Mouse (Mus musculus): ENCODE measurements around the gene Wbp1l.

DNA sequence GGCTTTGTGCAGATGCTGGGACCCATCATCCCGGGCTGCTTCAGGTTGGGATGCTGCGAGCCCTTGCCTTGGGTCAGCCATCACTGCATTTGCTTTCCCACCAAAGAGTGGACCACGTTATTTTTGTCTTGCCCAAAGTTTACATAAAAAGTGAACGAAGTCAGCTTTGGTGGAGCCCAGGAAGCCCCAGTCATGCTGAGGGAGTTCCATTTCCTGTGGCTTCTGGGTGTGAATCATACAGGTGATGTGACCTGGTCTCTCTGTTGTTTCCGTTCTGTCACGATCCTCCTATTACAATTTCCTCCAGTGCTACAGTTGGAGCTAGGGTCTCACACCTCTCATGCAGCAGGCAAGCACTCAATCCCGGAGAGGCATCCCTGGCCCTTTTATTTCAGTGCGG lies 18.5 kb downstream of the Wbp1l start:
- TF ChIP-seq POLR2A (IDR thresholded peaks at IDR 0.05; ENCODE audit: extremely low read depth, insufficient read depth, low read length) (no peak), CTCF (IDR thresholded peaks at IDR 0.05; ENCODE audit: extremely low read depth, insufficient read depth, low read length) (no peak)
